Mouse (Mus musculus) layer of hippocampus, postnatal 25 days (tissue): ENCODE data around the gene Mok. TPM values are rescaled to one million over a fixed set of nuclear protein-coding genes. Genes with fewer than 3 reads are reported as not detected.
A peak's percentile ranks its signal among the peaks of the same experiment; 100 is the strongest.
"Not testable (repeated sequence)": the region's sequence is repeated elsewhere in the genome, so short reads cannot be mapped to it uniquely, and the experiment has no call there.

Experiments used
- DNase-seq, 2 experiments: peaks; one replicate each; pipeline ENCODE4 v3.0.0; 2022; ENCODE audit warnings: mixed read lengths in 2 of 2, low spot score in 1 of 2; ENCODE audit errors: extremely low spot score in 1 of 2
- total RNA-seq, 2 experiments: library from RNA; stranded (reverse); gene quantifications; 2 replicates each; pipeline ENCODE4 v1.2.3; 2021

Mok gene
- 10 to 100 TPM; 10.5 to 11.4 TPM for total RNA-seq

GRCm38 (mm10) chr12:110840348-110841198 is at the start of gene Mok:
Gene Mok (minus strand): TSS chr12:110840939.
- DNase-seq: peak; percentile 98

- peak; percentile 89 to 90 for DNase-seq
Measured at GRCm38 (mm10) chr12:110889036-110890020, 48.6 kb upstream of the Mok start, which contains the start of the genes Cinp and Tecpr2. Gene Cinp (minus strand): TSS chr12:110889145. Gene Tecpr2 (plus strand): TSS chr12:110889264.

DNA sequence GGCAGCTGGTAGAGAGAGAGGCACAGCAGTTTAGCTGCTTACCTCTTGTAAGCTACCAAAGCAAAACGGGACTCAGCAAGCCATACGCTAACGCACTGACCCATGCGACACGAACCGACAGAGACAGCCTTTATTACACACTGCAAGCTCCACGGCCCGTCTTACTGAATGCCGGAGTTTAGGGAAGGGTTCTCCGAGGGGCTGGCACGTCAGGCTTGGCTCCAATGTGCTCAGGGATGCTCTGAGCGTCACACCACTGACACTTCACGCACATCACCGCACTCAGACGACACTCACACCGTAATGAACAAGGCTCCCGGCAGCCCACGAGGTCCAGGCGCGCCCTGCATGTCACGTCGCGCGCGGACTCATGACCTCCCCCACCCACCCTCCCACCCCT is 47.9 kb upstream of the Mok start:
- peak in 1 of 2 experiments; percentile 12 for DNase-seq

DNA sequence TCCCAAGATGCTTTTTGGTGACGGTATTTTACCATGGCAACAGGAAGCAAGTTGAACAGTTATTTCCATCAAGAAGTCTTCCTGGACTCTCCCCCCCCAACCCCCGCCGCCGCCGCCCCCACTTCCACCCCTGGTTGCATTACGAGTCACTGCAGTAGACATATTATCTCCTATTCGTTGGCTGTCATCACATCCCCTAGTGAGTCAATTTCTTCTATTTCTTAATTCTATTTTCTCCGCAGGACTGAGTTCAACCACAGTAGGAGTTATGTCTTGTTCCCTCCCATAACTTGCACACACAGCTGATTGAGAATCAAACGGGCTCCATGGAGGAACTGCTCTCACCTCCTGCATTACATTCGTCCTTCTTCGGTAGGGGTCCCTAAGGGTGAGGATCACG is 47.4 kb upstream of the Mok start:
- DNase-seq: no peak

DNA sequence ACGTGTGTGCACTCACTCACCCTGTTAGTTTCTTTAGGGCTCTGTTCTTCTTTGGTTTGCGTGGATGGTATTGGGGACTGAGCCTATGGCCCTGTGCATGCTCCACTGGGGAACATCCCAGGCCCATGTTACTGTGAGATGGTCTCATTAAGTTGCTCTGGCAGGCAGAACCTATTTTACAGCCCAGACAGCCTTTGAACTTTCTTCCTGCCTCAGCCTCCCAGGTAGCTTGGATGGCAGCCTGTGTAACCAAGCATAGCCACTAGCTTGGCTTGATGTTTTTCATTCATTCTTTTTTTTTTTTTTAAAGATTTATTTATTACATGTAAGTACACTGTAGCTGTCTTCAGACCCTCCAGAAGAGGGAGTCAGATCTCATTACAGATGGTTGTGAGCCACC is 44.5 kb upstream of the Mok start:
- DNase-seq: no peak

DNA sequence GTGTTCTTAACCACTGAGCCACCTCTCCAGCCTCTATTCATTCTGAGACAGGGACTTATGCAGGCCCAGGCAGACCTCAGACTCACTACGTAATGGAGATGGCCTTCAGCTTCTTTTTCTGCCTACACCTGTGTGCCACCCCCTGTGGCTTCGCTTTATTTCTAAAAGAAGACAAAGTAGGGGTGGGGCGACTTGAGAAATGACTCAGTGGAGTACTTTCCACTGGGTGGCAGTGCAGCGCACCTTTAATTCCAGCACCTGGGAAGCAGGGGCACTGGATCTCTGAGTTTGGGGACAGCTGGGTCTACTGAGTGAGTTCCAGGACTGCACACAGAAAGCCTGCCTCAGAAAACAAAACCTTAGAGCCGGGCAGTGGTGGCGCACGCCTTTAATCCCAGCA is 41.6 kb upstream of the Mok start:
- DNase-seq: no peak

DNA sequence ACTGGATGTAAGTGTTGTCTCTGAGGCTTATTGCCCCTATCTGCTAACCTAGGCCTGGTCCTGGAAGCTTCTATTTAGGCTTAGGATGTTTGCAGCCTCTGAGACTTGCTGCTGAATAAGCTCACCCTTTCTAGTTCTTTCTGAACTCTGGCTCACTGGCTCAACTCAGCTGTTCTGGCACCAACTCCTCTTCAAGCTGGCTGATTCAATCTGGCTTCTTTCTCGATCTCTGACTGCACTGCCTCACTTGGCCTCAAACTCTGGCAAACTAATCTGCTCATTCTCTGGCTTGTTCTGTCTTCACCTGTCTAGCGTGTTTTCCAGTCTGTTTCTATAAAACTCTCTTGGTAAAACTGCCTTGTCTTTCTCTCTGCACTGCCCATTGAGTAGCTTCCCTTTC is 34.6 kb upstream of the Mok start:
- DNase-seq: no peak

DNA sequence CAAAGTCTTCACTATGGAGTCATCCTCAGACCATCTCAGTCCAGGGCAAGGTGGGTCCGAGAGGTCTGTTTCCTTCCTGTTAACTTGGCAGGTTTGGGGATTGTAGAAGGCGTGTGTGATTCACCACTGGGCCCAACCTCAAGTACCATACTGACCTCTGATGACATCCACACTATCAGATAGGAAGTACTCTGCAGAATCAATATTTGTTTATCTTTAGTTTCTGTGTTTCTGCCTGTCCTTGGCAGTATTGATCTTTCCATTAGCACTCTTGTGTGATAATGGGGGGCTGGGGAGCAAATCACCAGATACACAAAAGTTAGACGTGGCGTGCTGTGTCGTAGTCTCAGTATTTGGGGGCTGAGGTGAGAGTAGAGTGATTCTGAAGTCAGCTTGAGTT is 30.5 kb upstream of the Mok start:
- no peak for DNase-seq

GRCm38 (mm10) chr12:110870107-110870506 is 29.4 kb upstream of the Mok start:
- no peak for DNase-seq

DNA sequence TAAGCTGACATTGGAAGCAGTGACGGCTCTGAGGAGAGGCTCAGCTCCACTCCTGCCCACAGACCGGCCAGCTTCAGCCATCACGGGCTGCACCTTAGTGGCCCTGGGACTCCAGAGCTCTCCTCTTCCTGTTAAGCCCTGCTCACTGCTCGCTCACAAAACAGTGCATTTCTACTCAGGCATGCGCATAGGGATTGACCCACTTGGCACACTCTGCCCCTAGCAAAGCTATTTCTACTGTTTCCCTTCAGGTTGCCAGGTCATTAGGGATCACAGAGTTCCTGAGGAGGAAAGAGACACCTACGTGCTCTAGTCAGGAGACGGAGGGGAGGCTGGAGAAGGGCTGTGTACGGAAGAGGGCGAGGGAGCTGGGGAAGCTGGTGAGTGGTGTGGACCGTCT is 25.2 kb upstream of the Mok start:
- DNase-seq: no peak

- no peak for DNase-seq
Measured at GRCm38 (mm10) chr12:110865571-110865970, 24.8 kb upstream of the Mok start.

- DNase-seq: no peak
Measured at GRCm38 (mm10) chr12:110864008-110864407, 23.3 kb upstream of the Mok start.

DNA sequence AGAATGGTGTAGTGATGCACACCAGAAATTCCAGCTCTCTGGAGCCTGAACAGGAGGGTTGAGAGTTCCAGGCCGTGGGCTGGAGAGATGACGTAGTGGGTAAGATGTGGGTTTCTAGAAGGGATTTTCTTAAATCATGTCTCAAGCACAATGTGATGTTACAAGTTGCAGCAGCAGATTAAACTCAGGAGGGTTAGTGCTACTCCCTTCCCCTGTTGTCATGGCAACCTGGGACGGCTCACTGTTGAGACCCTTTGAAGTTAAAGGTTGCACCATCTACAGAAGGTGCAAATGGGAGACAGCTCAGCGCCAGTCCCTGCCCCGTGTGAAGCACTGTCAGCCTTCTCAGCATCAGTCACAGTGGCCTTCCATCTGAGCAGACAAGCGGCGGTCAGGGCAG is 20.5 kb upstream of the Mok start:
- DNase-seq: no peak

DNA sequence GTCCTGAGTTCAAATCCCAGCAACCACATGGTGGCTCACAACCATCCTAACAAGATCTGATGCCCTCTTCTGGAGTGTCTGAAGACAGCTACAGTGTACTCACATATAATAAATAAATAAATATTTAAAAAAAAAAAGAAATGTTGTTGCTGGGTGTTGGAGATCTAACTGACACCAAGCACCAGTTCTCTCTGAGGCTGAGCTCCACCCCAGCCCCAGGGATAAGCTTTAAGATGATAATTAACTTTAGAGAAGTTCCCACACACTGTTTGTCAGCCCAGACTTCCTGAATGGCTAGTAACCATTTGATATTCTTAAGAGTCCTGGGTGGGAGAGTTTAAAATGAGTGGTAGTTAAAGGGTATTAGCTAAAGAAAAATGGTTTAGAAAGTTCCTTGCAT is 19.6 kb upstream of the Mok start:
- DNase-seq: no peak

GRCm38 (mm10) chr12:110858681-110859080 is 17.9 kb upstream of the Mok start:
- not testable (repeated sequence) for DNase-seq

DNA sequence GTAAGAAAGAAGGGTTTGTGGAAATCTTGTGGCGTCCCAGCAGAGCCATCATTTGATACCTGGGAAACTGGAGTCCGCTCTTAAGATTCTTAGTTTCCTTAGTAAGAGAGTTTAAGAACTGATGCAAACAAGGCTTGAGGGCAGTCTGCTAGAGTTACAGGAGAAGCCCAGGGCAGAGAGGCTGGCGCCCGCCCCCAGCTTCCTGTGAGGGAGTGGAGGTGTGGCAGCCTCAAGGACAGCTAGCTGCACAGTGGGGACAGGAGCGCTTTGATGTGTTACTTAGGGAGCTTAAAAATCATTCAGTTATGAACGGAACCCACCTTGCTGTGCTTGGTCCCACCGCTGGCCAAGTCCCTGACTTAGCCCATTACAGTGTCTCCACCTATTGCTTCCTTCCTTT is 16.5 kb upstream of the Mok start:
- no peak for DNase-seq

DNA sequence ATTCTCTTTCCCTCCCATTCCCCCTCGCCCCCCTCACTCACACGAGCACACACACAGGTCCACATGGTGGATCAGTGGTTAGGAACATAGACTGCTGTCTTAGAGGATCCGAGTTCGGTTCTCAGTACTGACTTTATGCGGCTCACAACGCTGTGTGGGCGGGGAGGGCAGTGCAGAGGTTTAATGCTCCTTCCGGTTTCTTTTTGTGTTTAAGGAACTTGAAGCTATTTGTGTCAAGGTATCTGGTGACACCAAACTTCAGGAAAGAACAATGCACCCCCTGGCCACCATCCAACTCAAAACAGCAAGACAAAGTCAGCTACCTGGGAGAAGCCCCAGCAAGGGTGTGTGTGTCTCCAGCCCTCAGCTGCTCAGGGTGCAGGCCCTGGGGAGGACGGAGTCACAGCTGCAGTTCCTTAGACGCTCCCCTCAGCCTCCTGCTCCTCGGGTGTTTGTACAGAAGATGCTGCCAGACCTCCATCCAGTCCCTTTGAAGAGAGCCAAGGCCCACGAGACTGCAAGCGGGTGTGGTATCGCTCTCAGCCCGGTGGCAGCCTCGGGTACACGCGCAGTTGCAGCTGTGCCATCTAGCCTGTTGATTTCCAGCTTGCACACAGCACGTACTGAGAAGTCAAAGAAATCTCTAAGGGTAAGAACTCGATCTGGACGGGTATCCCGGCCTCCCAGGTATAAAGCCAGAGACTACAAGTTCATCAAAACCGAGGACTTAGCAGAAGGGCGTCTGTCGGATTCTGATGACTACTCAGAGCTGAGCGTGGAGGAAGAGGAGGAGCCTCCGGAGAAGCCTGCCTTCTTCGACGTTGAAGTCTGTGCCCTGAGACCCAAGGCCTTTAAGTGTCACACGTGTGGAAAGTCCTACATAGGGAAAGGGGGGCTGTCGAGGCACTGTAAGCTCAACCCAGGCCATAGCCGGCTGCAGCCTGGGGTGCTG is 14.3 kb upstream of the Mok start:
- no peak for DNase-seq

DNA sequence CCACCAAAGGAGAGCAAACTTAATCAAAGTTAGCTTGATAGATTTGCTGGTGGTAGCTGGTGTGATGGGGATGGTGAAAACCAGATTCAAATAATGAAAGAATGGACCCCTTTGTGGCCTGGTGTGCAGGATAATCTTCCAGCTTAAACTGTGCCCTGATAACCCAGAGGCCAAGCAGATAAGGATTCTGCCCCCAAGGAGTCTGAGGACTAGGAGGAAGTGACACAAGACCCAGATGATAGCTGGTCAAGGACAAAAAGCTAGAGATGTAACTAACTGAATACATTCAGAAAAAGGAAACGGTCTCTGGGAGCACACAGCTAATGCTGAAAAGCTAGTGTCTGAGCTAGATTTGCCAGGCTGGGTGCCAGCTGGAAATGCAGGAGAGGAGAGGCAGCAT is 11.2 kb upstream of the Mok start:
- DNase-seq: no peak

DNA sequence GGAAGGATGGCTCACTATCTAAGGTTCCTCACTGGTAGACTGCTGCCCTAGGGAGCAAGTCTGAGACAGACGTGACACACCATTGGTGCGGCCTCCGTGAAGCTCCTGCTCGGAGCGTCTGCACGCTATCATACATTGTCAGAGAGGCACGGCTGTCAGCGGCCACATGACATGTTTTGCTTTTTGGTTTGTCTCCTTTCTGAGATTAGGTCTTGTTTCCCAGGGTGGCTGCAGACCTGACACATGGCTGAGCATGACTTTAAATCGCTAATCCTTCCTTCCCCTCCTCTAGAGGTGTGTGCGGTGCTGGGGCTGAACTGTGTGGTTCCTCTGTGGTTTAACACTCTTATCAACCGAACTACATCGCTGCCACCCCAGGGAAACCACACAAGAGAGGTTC is 10.7 kb upstream of the Mok start:
- no peak for DNase-seq

- DNase-seq: no peak
Measured at GRCm38 (mm10) chr12:110850929-110851256, 10.2 kb upstream of the Mok start.
